Mouse (Mus musculus) G1E (cell line): ENCODE data around the gene Hibadh.

ENCODE experiments used
- CTCF ChIP-seq: IDR thresholded peaks from 2 replicates; pipeline ENCODE4 v1.5.1; 2012; ENCODE audit warnings: low read depth, low read length, inconsistent platforms, mixed read lengths
- GATA1 ChIP-seq: IDR thresholded peaks from 2 replicates; pipeline ENCODE4 v1.6.1; 2012; ENCODE audit warnings: borderline replicate concordance, low read length, inconsistent platforms, mixed read lengths
- GATA2 ChIP-seq: IDR thresholded peaks from 2 replicates; pipeline ENCODE4 v1.6.1; 2012; ENCODE audit warnings: low read depth, low read length, inconsistent platforms, borderline replicate concordance
- POLR2AphosphoS5 ChIP-seq: IDR thresholded peaks from 2 replicates; pipeline ENCODE4 v1.6.1; 2012; ENCODE audit warnings: low read depth, low read length, inconsistent platforms; ENCODE audit not compliant: insufficient replicate concordance
- TAL1 ChIP-seq: conservative IDR thresholded peaks from 2 replicates; pipeline ENCODE4 v1.6.1; 2012; ENCODE audit warnings: low read depth, low read length, inconsistent platforms, mixed read lengths

- no peak for TF ChIP-seq CTCF
- TF ChIP-seq GATA1 = no peak
- no peak for TF ChIP-seq POLR2AphosphoS5
- TF ChIP-seq GATA2 = no peak
- no peak for TF ChIP-seq TAL1
Measured at GRCm38 (mm10) chr6:52629180-52629579, 11.0 kb downstream of the Hibadh start.
